Mouse (Mus musculus) granulocyte monocyte progenitor cell, adult 5-6 weeks (primary cell): ENCODE data around the gene Hoxd9. TPM values are rescaled to one million over a fixed set of nuclear protein-coding genes. Genes with fewer than 3 reads are reported as not detected.

Source experiments
- ATAC-seq: replicated peaks from 2 replicates; pipeline ENCODE4 v1.8.0; 2016; ENCODE audit warnings: mild to moderate bottlenecking, moderate TSS enrichment, inconsistent platforms; ENCODE audit not compliant: poor library complexity, severe bottlenecking
- total RNA-seq, 2 experiments: library from RNA; stranded (forward) in 1 of 2; stranded (reverse) in 1 of 2; fragments of 200-712, 200-1000 nt in 1 of 2; fragments of >200 nt in 1 of 2; fragmentation: Nextera tagmentation in 1 of 2; gene quantifications; 2 replicates each; pipeline ENCODE4 v1.2.3; 2014 to 2017

The Hoxd9 gene
- total RNA-seq, 2 experiments from 2014 or later: not detected

GRCm38 (mm10) chr2:74681594-74682531 is 15.7 kb upstream of the Hoxd9 start:
- ATAC-seq: peak; percentile 15; the same call in 1 of the 2 replicates

GRCm38 (mm10) chr2:74682796-74683195 is 14.7 kb upstream of the Hoxd9 start:
- ATAC-seq: no peak

- ATAC-seq: no peak
Observed at GRCm38 (mm10) chr2:74683471-74683951, 14.0 kb upstream of the Hoxd9 start.

GRCm38 (mm10) chr2:74684106-74684505 is 13.4 kb upstream of the Hoxd9 start:
- ATAC-seq: no peak

GRCm38 (mm10) chr2:74685059-74685603 is 12.4 kb upstream of the Hoxd9 start:
- ATAC-seq: no peak

GRCm38 (mm10) chr2:74686301-74686987 is 11.1 kb upstream of the Hoxd9 start:
- 0 out of 2 replicates have a peak, but pooled peaks have one; percentile 44 for ATAC-seq

- no peak for ATAC-seq
Observed at GRCm38 (mm10) chr2:74686988-74687697, 10.4 kb upstream of the Hoxd9 start.

- ATAC-seq: no peak
Observed at GRCm38 (mm10) chr2:74687698-74688555, 9.6 kb upstream of the Hoxd9 start.

GRCm38 (mm10) chr2:74688795-74689573 is 8.5 kb upstream of the Hoxd9 start:
- no peak for ATAC-seq

GRCm38 (mm10) chr2:74689574-74690337 is 7.8 kb upstream of the Hoxd9 start:
- peak; percentile 40; the same call in 1 of the 2 replicates for ATAC-seq

- ATAC-seq: no peak
Observed at GRCm38 (mm10) chr2:74690338-74690716, 7.2 kb upstream of the Hoxd9 start.

GRCm38 (mm10) chr2:74691022-74691951 is 6.2 kb upstream of the Hoxd9 start, which contains the start of gene Hoxd10:
Gene Hoxd10 (plus strand): TSS chr2:74691924.
- no peak for ATAC-seq

GRCm38 (mm10) chr2:74691995-74692807 is 5.3 kb upstream of the Hoxd9 start:
- ATAC-seq: no peak

GRCm38 (mm10) chr2:74692808-74693431 is 4.6 kb upstream of the Hoxd9 start:
- no peak for ATAC-seq

- no peak for ATAC-seq
Observed at GRCm38 (mm10) chr2:74693432-74693827, 4.1 kb upstream of the Hoxd9 start.
